Mouse (Mus musculus): ENCODE results near the gene Aqp5. TPM values are rescaled to one million over a fixed set of nuclear protein-coding genes. Genes with fewer than 3 reads are reported as not detected.

Aqp5 gene
- polyA plus RNA-seq (2015; fragmentation: Nextera tagmentation; extraction: Ambion mirVana): 0.12 TPM in 1 of 2 replicates, not detected in the other

DNA sequence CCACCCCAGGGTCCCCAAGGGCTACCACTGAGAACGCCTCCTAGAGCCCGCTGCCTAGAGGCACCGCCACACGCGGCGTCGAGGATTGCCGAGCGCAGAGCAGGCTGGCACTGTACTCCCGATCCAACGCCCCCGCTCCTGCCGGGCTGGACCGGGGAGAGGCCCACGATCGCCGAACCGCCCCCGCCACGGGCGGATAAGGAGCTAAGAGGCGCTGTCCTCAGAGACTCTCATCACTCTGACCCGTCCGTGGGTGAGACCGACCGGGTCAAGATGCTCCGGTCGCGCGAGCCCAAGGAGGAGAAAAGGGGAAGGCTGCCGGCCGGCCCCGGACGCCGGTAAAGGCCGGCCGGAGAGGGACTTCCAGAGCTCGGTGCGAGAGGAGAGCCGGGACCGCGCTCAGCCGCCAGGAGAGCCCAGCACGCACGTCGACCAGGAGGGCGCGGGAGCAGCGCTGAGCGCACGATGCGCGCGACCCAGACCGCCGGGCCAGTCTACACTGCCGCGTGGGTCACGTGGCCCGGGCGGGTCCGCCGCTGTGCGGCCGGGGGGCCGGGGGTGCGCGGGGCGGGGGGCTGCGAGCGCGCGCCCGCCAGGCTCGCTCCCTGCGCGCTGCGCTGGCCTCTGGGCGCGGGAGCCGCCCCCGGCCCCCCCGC lies at the start of gene Aqp5:
Gene Aqp5 (plus strand): TSS at position 354 of the 656 bp plus-strand sequence.
- no peak for ATAC-seq (ENCODE audit: insufficient number of reproducible peaks, low FRiP score, low TSS enrichment, low read depth)
- WGBS: 2% methylated on average over 71 of the region's 83 CpGs
- Histone ChIP-seq H3K36me3 (no peaks in the 10 kb centered on the region), H3K4me1 (peaks cover 12% of the 10 kb centered on the region), H3K4me3 (peak within 1 kb of the TSS; percentile 43), H3K27ac (no peak within 1 kb of the TSS), H3K27me3 (peaks cover 100% of the 10 kb centered on the region), H3K4me2 (peak within 1 kb of the TSS; percentile 73), H3K9ac (0 out of 2 replicates have a peak within 1 kb of the TSS, but pooled peaks have one; percentile 14), H3K9me3 (no peaks in the 10 kb centered on the region)

GRCm38 (mm10) chr15:99544047-99544446 lies 46.5 kb upstream of the Aqp5 start:
- H3K9me3 ChIP-seq: no peaks in the 10 kb centered on the region
- no peak overlapping the region for H3K4me3 ChIP-seq
- no peak overlapping the region for H3K4me2 ChIP-seq
- no peak overlapping the region for H3K9ac ChIP-seq
- peaks cover 4% of the 10 kb centered on the region for H3K27me3 ChIP-seq
- peaks cover 20% of the 10 kb centered on the region for H3K4me1 ChIP-seq
- 47% methylated on average over 7 of the region's 7 CpGs for WGBS
- ATAC-seq (ENCODE audit: insufficient number of reproducible peaks, low FRiP score, low TSS enrichment, low read depth): no peak
- H3K36me3 ChIP-seq: no peaks in the 10 kb centered on the region
- H3K27ac ChIP-seq: no peak overlapping the region

GRCm38 (mm10) chr15:99546596-99546995 lies 44.0 kb upstream of the Aqp5 start:
- peaks cover 20% of the 10 kb centered on the region for H3K4me1 ChIP-seq
- no peak overlapping the region for H3K4me3 ChIP-seq
- no peak overlapping the region for H3K9ac ChIP-seq
- 20% methylated on average over 11 of the region's 11 CpGs for WGBS
- 0 out of 2 replicates have a peak, but pooled peaks have one; percentile 57 for ATAC-seq (ENCODE audit: insufficient number of reproducible peaks, low FRiP score, low TSS enrichment, low read depth)
- peaks cover 4% of the 10 kb centered on the region for H3K27me3 ChIP-seq
- peak overlapping the region; percentile 33; the same call in 1 of the 2 replicates for H3K27ac ChIP-seq
- no peak overlapping the region for H3K4me2 ChIP-seq
- H3K9me3 ChIP-seq: no peaks in the 10 kb centered on the region
- no peaks in the 10 kb centered on the region for H3K36me3 ChIP-seq

DNA sequence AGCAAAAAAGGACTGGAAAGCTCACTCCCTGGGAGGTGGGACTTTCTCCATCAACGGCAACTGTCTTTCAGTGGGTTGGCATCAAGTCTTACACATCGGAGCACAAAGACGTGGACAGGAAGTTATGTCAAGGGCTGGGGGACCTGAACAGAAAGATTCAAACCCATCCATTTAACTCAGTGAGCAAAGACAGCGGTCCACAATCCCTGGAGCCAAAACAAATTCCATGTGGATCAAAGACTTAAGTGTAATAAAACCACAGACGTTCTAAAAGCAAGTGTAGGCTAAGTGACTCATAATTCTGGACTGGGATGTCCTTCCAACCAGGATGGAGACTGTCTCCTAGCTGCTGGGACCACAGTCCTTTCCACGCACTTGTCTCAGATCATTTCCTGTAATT lies 42.9 kb upstream of the Aqp5 start:
- H3K9me3 ChIP-seq: no peaks in the 10 kb centered on the region
- WGBS: 45% methylated on average over 6 of the region's 6 CpGs

DNA sequence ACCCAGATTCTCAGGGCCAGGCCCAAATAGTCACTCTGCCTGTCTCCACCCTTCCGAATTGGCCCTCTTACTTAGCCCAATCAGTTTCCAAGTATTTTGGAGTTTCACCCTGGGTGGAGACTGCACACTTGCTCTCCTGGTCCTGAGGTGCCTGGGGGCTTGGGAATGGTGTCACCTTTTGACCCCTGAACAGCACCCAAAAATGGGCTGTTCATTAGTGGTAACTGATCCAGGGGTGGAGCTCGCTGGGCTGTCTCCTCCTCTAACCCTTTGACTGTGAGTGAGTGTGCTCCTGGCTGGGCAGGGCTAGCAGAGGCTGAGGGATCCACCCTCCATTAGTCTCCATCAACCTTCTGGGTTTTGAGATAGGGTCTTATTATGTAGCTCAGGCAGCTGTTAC lies 40.7 kb upstream of the Aqp5 start:
- Histone ChIP-seq H3K27me3 (no peaks in the 10 kb centered on the region; the same call in 1 of the 2 replicates), H3K27ac (no peak overlapping the region), H3K9me3 (no peaks in the 10 kb centered on the region), H3K9ac (no peak overlapping the region), H3K4me2 (no peak overlapping the region), H3K4me3 (no peak overlapping the region), H3K36me3 (no peaks in the 10 kb centered on the region), H3K4me1 (peaks cover 32% of the 10 kb centered on the region)
- 46% methylated on average over 2 of the region's 2 CpGs for WGBS
- ATAC-seq (ENCODE audit: insufficient number of reproducible peaks, low FRiP score, low TSS enrichment, low read depth): no peak

More for the DNA sequence above, 42.9 kb upstream of the Aqp5 start:
- Histone ChIP-seq H3K4me3 (no peak overlapping the region), H3K27ac (no peak overlapping the region), H3K4me2 (no peak overlapping the region), H3K27me3 (peaks cover 4% of the 10 kb centered on the region), H3K9ac (no peak overlapping the region), H3K36me3 (no peaks in the 10 kb centered on the region), H3K4me1 (peaks cover 20% of the 10 kb centered on the region)
- ATAC-seq (ENCODE audit: insufficient number of reproducible peaks, low FRiP score, low TSS enrichment, low read depth): no peak

DNA sequence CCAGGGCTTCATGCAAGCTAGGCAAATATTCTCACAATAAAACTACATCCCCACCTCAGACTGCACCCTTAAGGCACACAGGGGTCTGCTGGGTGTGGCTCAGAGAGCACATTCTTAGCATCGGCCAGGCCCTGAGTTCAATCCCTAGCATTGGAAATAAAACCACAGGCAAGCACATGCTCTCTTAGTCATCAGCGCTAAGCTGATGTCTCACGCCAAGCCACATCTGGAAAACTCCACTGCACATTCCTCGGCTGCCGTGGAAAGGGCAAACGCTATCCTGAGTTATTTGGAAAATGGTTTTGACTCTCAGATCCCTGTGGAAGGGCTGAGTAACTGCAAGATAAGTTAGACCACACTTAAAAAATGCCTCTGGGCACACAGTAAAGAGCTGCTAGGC lies 36.8 kb upstream of the Aqp5 start:
- Histone ChIP-seq H3K27ac (peak overlapping the region; percentile 71), H3K4me1 (peaks cover 15% of the 10 kb centered on the region), H3K36me3 (no peaks in the 10 kb centered on the region), H3K9ac (no peak overlapping the region), H3K9me3 (no peaks in the 10 kb centered on the region), H3K27me3 (no peaks in the 10 kb centered on the region), H3K4me3 (no peak overlapping the region), H3K4me2 (no peak overlapping the region)
- ATAC-seq (ENCODE audit: insufficient number of reproducible peaks, low FRiP score, low TSS enrichment, low read depth): peak; percentile 74
- 13% methylated on average over 6 of the region's 6 CpGs for WGBS

DNA sequence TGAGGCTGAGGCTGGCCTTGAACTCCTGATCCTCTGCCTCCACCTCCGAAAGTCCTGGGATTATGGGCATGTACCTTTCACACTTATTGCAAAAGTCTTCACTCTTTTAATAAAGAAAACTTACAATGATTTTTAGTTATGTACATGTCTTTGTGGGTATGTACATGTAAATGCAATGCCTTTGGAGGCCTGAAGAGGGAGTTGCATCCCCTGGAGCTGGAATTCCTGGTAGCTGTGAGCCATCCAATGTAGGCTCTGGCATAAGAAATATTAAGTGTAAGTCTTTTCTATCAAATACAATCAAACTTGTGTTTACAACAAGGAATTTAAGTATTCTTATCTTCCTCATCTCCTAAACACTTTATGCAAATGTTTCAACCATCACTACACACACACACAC lies 31.6 kb upstream of the Aqp5 start:
- Histone ChIP-seq H3K4me3 (no peak overlapping the region), H3K9me3 (no peaks in the 10 kb centered on the region), H3K27me3 (no peaks in the 10 kb centered on the region), H3K27ac (no peak overlapping the region), H3K36me3 (no peaks in the 10 kb centered on the region), H3K4me1 (peaks cover 10% of the 10 kb centered on the region), H3K4me2 (no peak overlapping the region), H3K9ac (no peak overlapping the region)
- no peak for ATAC-seq (ENCODE audit: insufficient number of reproducible peaks, low FRiP score, low TSS enrichment, low read depth)
- 88% methylated on average over 1 of the region's 1 CpGs for WGBS

GRCm38 (mm10) chr15:99560246-99560645 lies 30.3 kb upstream of the Aqp5 start:
- no peaks in the 10 kb centered on the region for H3K27me3 ChIP-seq
- H3K36me3 ChIP-seq: no peaks in the 10 kb centered on the region
- peaks cover 4% of the 10 kb centered on the region; the same call in 1 of the 2 replicates for H3K4me1 ChIP-seq
- H3K4me3 ChIP-seq: no peak overlapping the region
- no peak overlapping the region for H3K27ac ChIP-seq
- no peaks in the 10 kb centered on the region for H3K9me3 ChIP-seq
- no peak for ATAC-seq (ENCODE audit: insufficient number of reproducible peaks, low FRiP score, low TSS enrichment, low read depth)
- 74% methylated on average over 10 of the region's 10 CpGs for WGBS
- H3K4me2 ChIP-seq: no peak overlapping the region
- no peak overlapping the region for H3K9ac ChIP-seq

GRCm38 (mm10) chr15:99567371-99567770 lies 23.2 kb upstream of the Aqp5 start:
- no peak overlapping the region for H3K27ac ChIP-seq
- no peak overlapping the region for H3K4me3 ChIP-seq
- WGBS: 75% methylated on average over 4 of the region's 4 CpGs
- H3K9me3 ChIP-seq: no peaks in the 10 kb centered on the region
- H3K4me1 ChIP-seq: no peaks in the 10 kb centered on the region
- no peak overlapping the region for H3K9ac ChIP-seq
- H3K4me2 ChIP-seq: no peak overlapping the region
- no peaks in the 10 kb centered on the region for H3K27me3 ChIP-seq
- no peaks in the 10 kb centered on the region for H3K36me3 ChIP-seq
- no peak for ATAC-seq (ENCODE audit: insufficient number of reproducible peaks, low FRiP score, low TSS enrichment, low read depth)

GRCm38 (mm10) chr15:99568682-99569081 lies 21.9 kb upstream of the Aqp5 start:
- no peak for ATAC-seq (ENCODE audit: insufficient number of reproducible peaks, low FRiP score, low TSS enrichment, low read depth)
- Histone ChIP-seq H3K9ac (no peak overlapping the region), H3K4me2 (no peak overlapping the region), H3K27me3 (no peaks in the 10 kb centered on the region), H3K27ac (no peak overlapping the region), H3K4me3 (no peak overlapping the region), H3K4me1 (no peaks in the 10 kb centered on the region), H3K36me3 (no peaks in the 10 kb centered on the region), H3K9me3 (no peaks in the 10 kb centered on the region)
- 78% methylated on average over 6 of the region's 6 CpGs for WGBS

DNA sequence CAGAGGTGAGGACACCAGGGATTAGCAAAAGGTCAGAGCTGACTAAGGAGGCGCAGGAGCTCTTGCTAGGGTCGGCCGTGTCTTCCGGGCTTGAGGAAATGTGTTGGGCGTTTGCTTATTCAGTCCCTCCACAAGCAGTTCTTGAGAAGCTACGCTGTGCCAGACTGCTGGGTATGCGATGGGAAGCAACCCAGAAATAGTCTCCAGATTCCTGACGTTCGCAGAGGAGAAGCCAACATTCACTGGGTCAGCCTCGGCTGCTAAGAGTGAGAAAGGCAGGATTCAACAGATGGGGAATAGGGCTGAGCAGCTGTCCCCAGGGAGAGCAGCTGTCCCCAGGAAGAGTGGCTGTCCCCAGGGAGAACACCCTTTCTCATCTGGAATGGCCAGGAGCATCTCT lies 21.5 kb upstream of the Aqp5 start:
- H3K9ac ChIP-seq: no peak overlapping the region
- no peaks in the 10 kb centered on the region for H3K27me3 ChIP-seq
- no peaks in the 10 kb centered on the region for H3K4me1 ChIP-seq
- no peak overlapping the region for H3K4me2 ChIP-seq
- H3K36me3 ChIP-seq: no peaks in the 10 kb centered on the region
- WGBS: 80% methylated on average over 10 of the region's 10 CpGs
- ATAC-seq (ENCODE audit: insufficient number of reproducible peaks, low FRiP score, low TSS enrichment, low read depth): no peak
- no peaks in the 10 kb centered on the region for H3K9me3 ChIP-seq
- no peak overlapping the region for H3K27ac ChIP-seq
- H3K4me3 ChIP-seq: no peak overlapping the region

DNA sequence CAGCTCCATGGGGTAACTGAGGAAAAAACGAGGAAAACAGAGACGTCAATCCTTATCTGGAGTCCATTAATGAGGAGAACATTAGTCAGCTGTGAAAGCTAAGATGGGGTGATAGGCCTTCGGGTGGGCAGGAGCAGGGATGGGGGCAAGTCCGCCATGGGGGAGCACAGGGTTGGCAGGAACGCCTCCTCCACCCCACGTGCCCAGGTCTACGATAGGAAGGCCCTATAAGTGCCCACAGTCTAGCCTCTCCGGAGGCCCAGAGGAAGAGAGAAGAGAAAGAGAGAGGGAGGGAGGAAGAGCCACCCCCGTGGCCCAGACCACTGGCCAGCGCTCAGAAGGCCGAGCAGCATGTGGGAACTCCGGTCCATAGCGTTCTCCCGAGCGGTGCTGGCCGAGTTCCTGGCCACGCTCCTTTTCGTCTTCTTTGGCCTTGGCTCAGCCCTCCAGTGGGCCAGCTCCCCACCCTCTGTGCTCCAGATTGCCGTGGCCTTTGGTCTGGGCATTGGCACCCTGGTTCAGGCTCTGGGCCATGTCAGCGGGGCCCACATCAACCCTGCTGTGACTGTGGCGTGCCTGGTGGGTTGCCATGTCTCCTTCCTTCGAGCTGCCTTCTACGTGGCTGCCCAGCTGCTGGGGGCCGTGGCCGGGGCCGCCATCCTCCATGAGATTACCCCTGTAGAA lies 11.6 kb upstream of the Aqp5 start, which contains the start of gene Aqp2:
Gene Aqp2 (plus strand): TSS at position 254 of the 684 bp plus-strand sequence.
- Histone ChIP-seq H3K36me3 (no peaks in the 10 kb centered on the region), H3K27ac (no peak within 1 kb of the TSS), H3K27me3 (peaks cover 56% of the 10 kb centered on the region), H3K9me3 (no peaks in the 10 kb centered on the region), H3K4me1 (peaks cover 8% of the 10 kb centered on the region), H3K4me2 (no peak within 1 kb of the TSS), H3K9ac (no peak within 1 kb of the TSS), H3K4me3 (no peak within 1 kb of the TSS)
- no peak for ATAC-seq (ENCODE audit: insufficient number of reproducible peaks, low FRiP score, low TSS enrichment, low read depth)
- 82% methylated on average over 26 of the region's 26 CpGs for WGBS

Measured in limb, embryonic 15.5 days (tissue).